Mouse (Mus musculus): ENCODE measurements at regions not wholly inside any gene's neighbourhood (a gene's known extent, or its start where the extent isn't known, plus 50 kb on each side); places are given as distances from the start of the nearest gene placed in this dataset.
A peak's percentile ranks its signal among the peaks of the same experiment; 100 is the strongest.
"Not testable (repeated sequence)": the region's sequence is repeated elsewhere in the genome, so short reads cannot be mapped to it uniquely, and the experiment has no call there.

DNA sequence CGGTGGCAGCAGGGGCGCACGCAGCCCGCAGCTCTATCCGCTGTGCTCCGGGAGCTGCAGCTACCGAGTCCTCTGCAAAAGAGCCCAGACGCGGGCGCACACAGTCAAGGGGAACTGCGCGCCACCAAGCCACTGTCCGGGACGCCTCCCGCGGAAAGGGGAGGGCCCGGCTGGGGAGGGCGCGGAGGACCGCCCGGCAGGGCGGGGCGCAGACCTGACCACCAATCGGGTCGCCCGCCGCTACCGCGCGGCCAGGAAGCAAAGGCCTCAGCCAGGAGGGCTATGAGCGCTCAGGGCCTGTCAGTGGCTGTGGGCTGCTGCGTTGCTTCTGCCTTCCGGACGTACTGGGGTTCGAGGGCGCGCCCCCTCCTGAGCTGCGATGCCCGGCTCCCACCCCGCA is 1034.5 kb downstream of the Gm10330 start:
- not testable (repeated sequence) for ATAC-seq (replicated peaks); H3K27me3 ChIP-seq; H3K36me3 ChIP-seq; H3K9me3 ChIP-seq; H3K4me1 ChIP-seq; H3K9ac ChIP-seq (replicated peaks); H3K4me2 ChIP-seq (replicated peaks); H3K27ac ChIP-seq (replicated peaks)
- WGBS: 13% methylated on average over 32 of the region's 40 CpGs
- peak overlapping the region; percentile 9; the same call in 1 of the 2 replicates for H3K4me3 ChIP-seq

GRCm38 (mm10) chr12:22745067-22745466 is 1035.0 kb downstream of the Gm10330 start:
- not testable (repeated sequence) for H3K27ac ChIP-seq (replicated peaks); H3K27me3 ChIP-seq; H3K9ac ChIP-seq (replicated peaks); ATAC-seq (replicated peaks); H3K9me3 ChIP-seq; H3K4me1 ChIP-seq; H3K36me3 ChIP-seq; H3K4me2 ChIP-seq (replicated peaks)
- H3K4me3 ChIP-seq: peak overlapping the region; percentile 9; the same call in 1 of the 2 replicates
- WGBS: 21% methylated on average over 40 of the region's 43 CpGs
